Mouse (Mus musculus) kidney, embryonic 14.5 days (tissue): Measurements from ENCODE around the gene Slc9a7. TPM values are rescaled to one million over a fixed set of nuclear protein-coding genes. Genes with fewer than 3 reads are reported as not detected.

Experiments used
- ATAC-seq: fragments of 200-750 bp; cut with Nextera tagmentation; 2 replicates; pipeline ENCODE4 v1.8.0; 2017; ENCODE audit warnings: moderate number of reproducible peaks, mild to moderate bottlenecking, moderate TSS enrichment, moderate library complexity; ENCODE audit not compliant: low FRiP score, low TSS enrichment
- H3K27ac ChIP-seq: fragments of 300-500 bp; sonication (generic); 2 replicates; pipeline ENCODE4 v1.5.1; 2014; ENCODE audit warnings: low read depth, mild to moderate bottlenecking, low read length, moderate library complexity, mixed read lengths
- H3K27me3 ChIP-seq: fragments of 300-500 bp; sonication (generic); 2 replicates; pipeline ENCODE4 v1.6.1; 2014; ENCODE audit warnings: mild to moderate bottlenecking, low read length; ENCODE audit not compliant: control insufficient read depth, insufficient read depth
- H3K36me3 ChIP-seq: fragments of 300-500 bp; sonication (generic); 2 replicates; pipeline ENCODE4 v1.6.1; 2014; ENCODE audit warnings: low read length, mixed read lengths; ENCODE audit not compliant: control insufficient read depth, insufficient read depth
- H3K4me1 ChIP-seq: fragments of 300-500 bp; sonication (generic); 2 replicates; pipeline ENCODE4 v1.6.1; 2014; ENCODE audit warnings: low read length, mixed read lengths; ENCODE audit not compliant: control insufficient read depth, insufficient read depth
- H3K4me2 ChIP-seq: fragments of 300-500 bp; sonication (generic); replicated peaks from 2 replicates; pipeline ENCODE4 v1.6.1; 2014; ENCODE audit warnings: low read depth, mild to moderate bottlenecking, low read length
- H3K4me3 ChIP-seq: fragments of 300-500 bp; sonication (generic); 2 replicates; pipeline ENCODE4 v1.5.1; 2014; ENCODE audit warnings: mild to moderate bottlenecking, low read length
- H3K9ac ChIP-seq: fragments of 300-500 bp; sonication (generic); 2 replicates; pipeline ENCODE4 v1.6.1; 2014; ENCODE audit warnings: low read depth, mild to moderate bottlenecking, low read length, moderate library complexity
- H3K9me3 ChIP-seq: fragments of 300-500 bp; sonication (generic); 2 replicates; pipeline ENCODE4 v1.6.1; 2016; ENCODE audit warnings: low read length; ENCODE audit not compliant: control insufficient read depth
- WGBS: fragments of 180-500 bp; shearing (Covaris S2); extraction: QIAGEN DNeasy Blood & Tissue Kit; methylation state at CpG from one replicate; pipeline ENCODE4 v1.1.7; 2014; 5-methylcytosine and 5-hydroxymethylcytosine counted together
- polyA plus RNA-seq: library from polyadenylated mRNA; unstranded; fragments of >200 nt; fragmentation: Nextera tagmentation; extraction: Ambion mirVana; gene quantifications from 2 replicates; pipeline ENCODE4 v1.2.1, GENCODE M21; 2014

The Slc9a7 gene
- 0.63 and 0.84 TPM in 2 replicates for polyA plus RNA-seq

DNA sequence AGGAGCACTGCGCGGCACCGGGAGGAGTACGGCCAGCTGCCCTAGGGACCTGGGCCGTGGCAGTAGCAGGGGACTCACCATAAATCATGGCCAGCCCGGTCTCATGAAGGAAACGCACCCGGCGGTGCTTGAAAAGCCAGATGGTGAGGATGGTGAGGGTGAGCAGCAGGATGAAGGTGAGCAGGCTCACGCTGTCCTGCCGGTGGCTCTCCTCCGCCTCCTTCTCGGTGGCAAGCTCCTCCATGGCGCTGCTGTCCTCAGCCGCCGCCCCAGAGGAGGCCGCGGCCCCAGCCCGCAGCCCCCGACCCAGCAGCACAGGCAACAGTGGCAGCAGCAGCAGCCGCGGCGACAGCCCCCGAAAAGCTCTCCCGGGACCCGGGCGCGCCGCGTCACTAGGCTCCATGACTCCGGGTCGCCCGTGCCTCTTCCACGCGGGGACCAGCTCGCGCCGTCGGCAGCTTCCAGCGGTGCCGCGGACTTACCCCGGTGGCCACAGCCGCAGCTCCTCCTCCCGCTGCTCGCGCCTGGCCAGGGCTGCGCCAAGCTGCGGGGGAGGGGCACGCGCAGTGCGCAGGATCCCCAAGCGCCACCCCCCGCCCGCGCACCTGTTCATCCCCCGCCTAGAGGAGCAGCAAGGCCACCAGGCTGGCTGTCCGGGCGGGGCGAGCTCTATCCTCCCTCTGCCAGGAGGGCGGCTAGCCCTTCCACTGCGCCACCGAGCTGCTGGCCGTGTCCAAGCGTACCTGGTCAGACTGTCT is at the start of gene Slc9a7:
TSS of gene Slc9a7 (minus strand) at position 526 of the 758 bp plus-strand sequence.
- Histone ChIP-seq H3K9ac (peak within 1 kb of the TSS; percentile 42; the same call in 1 of the 2 replicates), H3K4me1 (no peaks in the 10 kb centered on the region), H3K4me2 (peak within 1 kb of the TSS; percentile 64), H3K4me3 (peak within 1 kb of the TSS; percentile 49), H3K9me3 (no peaks in the 10 kb centered on the region), H3K27ac (no peak within 1 kb of the TSS), H3K27me3 (no peaks in the 10 kb centered on the region; the same call in 1 of the 2 replicates), H3K36me3 (no peaks in the 10 kb centered on the region)
- ATAC-seq, result peak; percentile 95
- 22% methylated on average over 54 of the region's 65 CpGs for WGBS

DNA sequence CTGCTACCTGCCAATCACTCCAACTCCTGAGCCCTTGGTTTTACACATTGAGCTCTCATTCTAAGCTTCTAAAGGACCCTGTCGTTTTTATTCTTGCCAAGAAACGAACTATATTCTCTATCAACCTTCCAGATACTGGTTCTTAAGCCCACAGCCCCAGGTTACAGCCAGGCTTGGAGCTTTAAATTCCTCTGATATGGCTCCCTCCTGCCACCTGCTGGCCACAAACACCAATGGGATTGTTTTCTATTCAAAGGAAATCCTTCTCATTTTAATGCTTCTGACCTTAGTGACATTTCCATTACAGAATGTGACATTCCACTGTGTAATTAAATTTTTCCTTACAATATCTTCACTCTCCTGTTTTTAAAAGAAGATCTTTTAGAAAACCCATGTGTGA is 44.1 kb upstream of the Slc9a7 start:
- Histone ChIP-seq H3K4me2 (no peak overlapping the region), H3K36me3 (no peaks in the 10 kb centered on the region), H3K9ac (no peak overlapping the region), H3K9me3 (no peaks in the 10 kb centered on the region), H3K4me3 (no peak overlapping the region), H3K27ac (no peak overlapping the region), H3K4me1 (no peaks in the 10 kb centered on the region), H3K27me3 (no peaks in the 10 kb centered on the region)
- 25% methylated on average over 2 of the region's 2 CpGs for WGBS
- no peak for ATAC-seq

DNA sequence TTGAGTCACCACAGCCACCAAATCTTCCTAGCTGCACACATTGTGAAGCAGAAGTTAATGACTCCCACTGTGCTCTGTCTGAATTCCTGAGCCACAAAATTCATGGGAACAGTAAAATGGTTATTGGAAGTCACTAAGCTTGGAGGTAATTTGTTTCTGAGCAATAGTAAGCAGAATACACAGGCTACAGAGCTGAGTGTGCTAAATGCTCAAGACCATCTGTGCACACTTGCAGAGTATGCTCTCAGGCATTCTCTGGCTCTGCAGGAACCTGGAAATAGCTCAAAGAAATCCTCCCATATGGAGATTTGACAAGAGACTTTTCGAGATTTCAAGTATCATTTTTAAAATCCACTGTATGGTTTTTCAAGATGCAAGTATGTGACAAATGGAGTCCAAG is 41.1 kb upstream of the Slc9a7 start:
- Histone ChIP-seq H3K27me3 (no peaks in the 10 kb centered on the region), H3K36me3 (no peaks in the 10 kb centered on the region), H3K4me2 (no peak overlapping the region), H3K4me3 (no peak overlapping the region), H3K27ac (no peak overlapping the region), H3K9ac (no peak overlapping the region), H3K4me1 (no peaks in the 10 kb centered on the region), H3K9me3 (no peaks in the 10 kb centered on the region)
- no peak for ATAC-seq
- 77% methylated on average over 1 of the region's 1 CpGs for WGBS

DNA sequence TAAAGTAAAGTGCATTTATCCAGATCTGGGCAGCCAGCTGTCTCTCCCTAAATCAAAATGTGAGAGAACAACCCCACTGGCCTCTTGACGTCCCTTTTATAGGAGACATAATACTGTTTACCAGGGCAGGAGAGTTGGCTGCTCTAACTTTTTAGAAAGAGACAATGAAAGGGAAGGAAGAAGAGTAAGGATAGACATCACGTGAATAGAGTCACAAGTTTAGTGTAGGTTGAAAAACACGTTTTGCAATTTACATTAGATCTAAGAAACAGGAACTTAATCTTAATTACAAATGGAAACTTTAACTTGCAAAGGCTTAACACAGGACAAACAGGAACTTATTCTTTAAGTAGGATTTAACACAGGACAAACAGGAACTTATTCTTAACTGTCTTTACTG is 15.6 kb upstream of the Slc9a7 start:
- 35% methylated on average over 3 of the region's 3 CpGs for WGBS
- Histone ChIP-seq H3K4me2 (no peak overlapping the region), H3K9me3 (no peaks in the 10 kb centered on the region), H3K4me3 (no peak overlapping the region), H3K27me3 (no peaks in the 10 kb centered on the region), H3K27ac (no peak overlapping the region), H3K9ac (no peak overlapping the region), H3K4me1 (no peaks in the 10 kb centered on the region), H3K36me3 (no peaks in the 10 kb centered on the region)
- no peak for ATAC-seq

DNA sequence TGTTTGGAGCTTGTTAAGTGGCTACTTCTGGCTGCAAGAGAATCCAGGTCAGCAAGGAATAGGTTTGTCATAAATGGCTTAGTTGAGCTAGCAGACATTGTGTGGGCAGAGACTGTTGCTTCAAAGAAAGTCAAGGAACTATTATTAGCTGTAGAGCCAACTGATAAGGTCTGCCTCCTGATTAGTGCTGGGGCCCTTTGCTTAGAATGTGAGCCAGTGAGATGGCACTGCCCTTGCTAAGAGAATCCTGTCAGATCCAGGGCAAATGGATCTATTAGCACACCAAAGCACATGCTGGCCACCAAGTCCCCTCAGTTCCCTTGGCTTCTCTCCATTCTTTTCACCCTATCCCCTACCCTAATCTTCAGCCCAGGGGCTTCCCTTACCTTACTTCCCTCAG is 14.3 kb upstream of the Slc9a7 start:
- Histone ChIP-seq H3K36me3 (no peaks in the 10 kb centered on the region), H3K9ac (no peak overlapping the region), H3K4me3 (no peak overlapping the region), H3K4me1 (no peaks in the 10 kb centered on the region), H3K27ac (no peak overlapping the region), H3K9me3 (no peaks in the 10 kb centered on the region), H3K27me3 (no peaks in the 10 kb centered on the region), H3K4me2 (no peak overlapping the region)
- ATAC-seq, result no peak

DNA sequence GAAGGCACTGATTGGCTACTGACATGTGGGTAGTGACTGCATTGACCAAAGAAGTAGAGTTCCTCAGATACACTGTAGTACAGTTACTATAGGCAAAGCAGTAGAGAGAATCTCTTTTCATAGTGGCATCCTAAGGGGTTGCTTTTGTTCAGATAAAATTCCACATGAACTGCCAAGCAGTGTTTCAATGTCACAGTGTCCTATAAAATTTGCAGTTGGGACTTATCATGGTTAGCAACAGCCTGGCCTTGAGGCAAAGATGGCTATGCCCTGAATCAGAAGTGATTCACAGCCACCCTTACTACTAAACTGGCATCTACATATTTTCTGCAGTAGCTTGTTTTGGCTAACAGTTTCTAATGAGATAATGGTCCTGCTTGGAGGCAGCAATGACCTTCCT is 11.7 kb upstream of the Slc9a7 start:
- H3K4me1 ChIP-seq, result no peaks in the 10 kb centered on the region
- no peaks in the 10 kb centered on the region for H3K9me3 ChIP-seq
- no peak overlapping the region for H3K9ac ChIP-seq
- H3K4me2 ChIP-seq, result no peak overlapping the region
- no peak for ATAC-seq
- no peak overlapping the region for H3K4me3 ChIP-seq
- H3K27me3 ChIP-seq, result no peaks in the 10 kb centered on the region
- H3K36me3 ChIP-seq, result no peaks in the 10 kb centered on the region
- no peak overlapping the region for H3K27ac ChIP-seq

DNA sequence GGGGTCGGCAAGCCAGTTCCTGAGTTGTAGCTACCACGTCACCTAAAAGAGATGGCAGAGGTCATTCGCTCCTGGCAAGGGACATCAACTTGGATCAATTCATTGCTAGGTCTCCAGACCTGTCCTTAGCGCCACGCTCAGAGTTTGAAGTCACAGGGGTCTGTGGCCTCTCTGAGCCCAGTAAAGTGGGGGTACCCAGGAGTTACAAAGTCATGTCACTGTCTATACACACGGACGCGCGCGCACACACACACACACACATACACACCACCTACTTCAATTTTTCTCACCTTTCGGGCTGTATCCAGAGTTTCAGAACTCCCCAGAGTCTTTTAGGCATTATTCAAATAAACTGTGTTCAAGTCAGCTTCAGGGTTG is 422 bp upstream of the Slc9a7 start:
- H3K9ac ChIP-seq, result no peak overlapping the region
- no peak overlapping the region for H3K27ac ChIP-seq
- H3K9me3 ChIP-seq, result no peaks in the 10 kb centered on the region
- peak; percentile 28; the same call in 1 of the 2 replicates for ATAC-seq
- H3K27me3 ChIP-seq, result no peaks in the 10 kb centered on the region; the same call in 1 of the 2 replicates
- no peaks in the 10 kb centered on the region for H3K36me3 ChIP-seq
- 40% methylated on average over 11 of the region's 11 CpGs for WGBS
- peak overlapping the region; percentile 64 for H3K4me2 ChIP-seq
- no peaks in the 10 kb centered on the region for H3K4me1 ChIP-seq
- H3K4me3 ChIP-seq, result peak overlapping the region; percentile 49

DNA sequence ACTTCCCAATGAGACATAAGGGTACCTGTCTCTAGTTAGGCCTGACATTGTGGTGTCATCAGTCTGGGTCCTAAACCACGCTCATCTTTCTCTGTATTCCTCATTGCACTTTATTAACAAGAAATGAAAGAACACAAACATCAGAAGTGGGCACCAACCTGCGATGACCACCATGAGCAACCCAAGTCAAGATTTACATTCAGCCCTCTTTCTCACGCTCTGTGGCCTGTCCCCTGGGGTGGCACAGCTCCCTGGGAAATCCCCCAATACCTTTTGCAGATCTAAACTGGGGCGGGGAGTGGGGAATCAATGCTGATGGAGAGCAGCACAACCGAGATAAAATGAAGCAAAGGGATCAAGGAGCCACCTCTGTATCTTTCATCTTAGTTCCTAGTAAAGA is 892 bp downstream of the Slc9a7 start:
- H3K4me1 ChIP-seq, result no peaks in the 10 kb centered on the region
- no peak overlapping the region for H3K27ac ChIP-seq
- no peaks in the 10 kb centered on the region; the same call in 1 of the 2 replicates for H3K27me3 ChIP-seq
- ATAC-seq, result no peak
- H3K4me3 ChIP-seq, result peak overlapping the region; percentile 49; the same call in 1 of the 2 replicates
- H3K9me3 ChIP-seq, result no peaks in the 10 kb centered on the region
- no peak overlapping the region; the same call in 1 of the 2 replicates for H3K9ac ChIP-seq
- 18% methylated on average over 5 of the region's 5 CpGs for WGBS
- no peaks in the 10 kb centered on the region for H3K36me3 ChIP-seq
- peak overlapping the region; percentile 64 for H3K4me2 ChIP-seq

DNA sequence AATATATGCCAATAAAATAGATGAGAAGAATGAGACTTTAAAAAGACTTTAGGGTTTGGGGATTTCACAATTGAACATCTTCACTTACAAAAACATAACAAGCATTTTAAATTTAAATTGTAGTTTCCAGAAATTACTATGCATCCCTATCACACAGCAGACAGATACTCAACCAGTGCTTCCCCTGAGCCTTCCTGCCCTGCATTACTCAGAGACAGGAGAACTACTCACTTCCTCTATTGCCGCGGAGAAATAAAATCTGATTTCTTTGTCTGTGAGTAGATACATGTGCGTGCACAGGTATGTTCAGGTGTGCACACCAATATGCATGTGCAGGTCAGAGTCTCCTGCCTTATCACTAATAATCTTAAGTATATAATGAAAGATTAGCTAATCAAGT is 2.9 kb downstream of the Slc9a7 start:
- no peak for ATAC-seq
- Histone ChIP-seq H3K36me3 (no peaks in the 10 kb centered on the region), H3K9ac (no peak overlapping the region), H3K4me1 (no peaks in the 10 kb centered on the region), H3K9me3 (no peaks in the 10 kb centered on the region), H3K4me3 (no peak overlapping the region), H3K27ac (no peak overlapping the region), H3K27me3 (no peaks in the 10 kb centered on the region; the same call in 1 of the 2 replicates), H3K4me2 (no peak overlapping the region)
- 86% methylated on average over 3 of the region's 3 CpGs for WGBS
